Mouse (Mus musculus): ENCODE data around the gene Cdhr3. TPM values are rescaled to one million over a fixed set of nuclear protein-coding genes. Genes with fewer than 3 reads are reported as not detected.
A peak's percentile ranks its signal among the peaks of the same experiment; 100 is the strongest.
"Not testable (repeated sequence)": the region's sequence is repeated elsewhere in the genome, so short reads cannot be mapped to it uniquely, and the experiment has no call there.

Cdhr3 gene
- total RNA-seq, 2 experiments from 2014 or later: 0.94 to 1.4 TPM

DNA sequence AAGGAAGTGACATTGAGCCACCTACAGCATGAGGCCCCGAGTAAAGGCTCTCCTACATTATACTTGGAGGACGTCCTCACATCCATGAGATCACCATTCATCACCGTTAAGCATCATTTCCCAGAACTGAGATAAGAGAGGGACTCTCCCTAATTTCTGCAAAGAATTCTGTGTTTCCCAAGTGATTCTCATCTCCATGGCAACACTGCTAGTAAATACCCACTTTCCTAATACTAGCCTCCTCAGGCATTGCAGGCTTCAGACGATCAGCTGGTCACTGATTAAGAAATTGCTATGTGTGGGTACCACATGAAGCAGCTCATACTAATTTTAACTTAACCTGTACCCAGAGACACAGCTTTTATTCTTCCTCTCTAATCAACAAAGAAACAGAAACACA, 92.3 kb downstream of the Cdhr3 start:
- DNase-seq: no peak

DNA sequence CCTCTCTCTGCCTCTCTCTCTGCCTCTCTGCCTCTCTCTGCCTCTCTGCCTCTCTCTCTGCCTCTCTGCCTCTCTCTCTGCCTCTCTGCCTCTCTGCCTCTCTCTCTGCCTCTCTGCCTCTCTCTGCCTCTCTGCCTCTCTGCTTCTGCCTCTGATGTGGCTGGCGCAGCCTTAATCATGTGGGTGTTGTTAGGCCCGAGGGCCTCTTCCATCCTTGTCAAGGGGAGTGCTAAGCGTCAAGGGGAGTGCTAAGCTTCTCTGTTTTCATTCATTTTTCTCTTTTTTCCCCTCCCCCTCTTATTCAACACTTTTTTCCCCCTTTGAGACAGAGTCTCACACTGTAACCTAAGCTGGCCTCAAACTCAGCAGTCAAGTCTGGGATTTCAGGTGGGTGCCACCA, 92.9 kb downstream of the Cdhr3 start:
- DNase-seq: not testable (repeated sequence)

DNA sequence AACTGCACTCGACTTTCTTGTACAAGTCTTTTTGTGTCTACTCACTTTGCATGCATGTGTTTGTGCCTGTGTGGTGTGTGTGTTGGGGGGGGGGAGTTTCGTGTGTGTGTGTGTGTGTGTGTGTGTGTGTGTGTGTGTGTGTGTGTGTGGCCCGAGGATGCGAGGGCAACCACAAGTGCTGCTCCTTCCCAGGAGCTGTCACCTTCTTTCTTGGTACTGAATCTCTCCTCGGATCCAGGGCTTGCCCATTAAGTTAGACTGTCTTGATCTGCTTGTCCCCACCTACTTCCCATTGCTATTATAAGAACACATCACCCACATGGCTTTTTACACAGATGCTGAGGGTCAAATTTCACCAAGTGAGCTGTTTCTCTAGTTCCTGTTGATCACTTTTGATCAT, 93.9 kb downstream of the Cdhr3 start:
- DNase-seq: no peak

DNA sequence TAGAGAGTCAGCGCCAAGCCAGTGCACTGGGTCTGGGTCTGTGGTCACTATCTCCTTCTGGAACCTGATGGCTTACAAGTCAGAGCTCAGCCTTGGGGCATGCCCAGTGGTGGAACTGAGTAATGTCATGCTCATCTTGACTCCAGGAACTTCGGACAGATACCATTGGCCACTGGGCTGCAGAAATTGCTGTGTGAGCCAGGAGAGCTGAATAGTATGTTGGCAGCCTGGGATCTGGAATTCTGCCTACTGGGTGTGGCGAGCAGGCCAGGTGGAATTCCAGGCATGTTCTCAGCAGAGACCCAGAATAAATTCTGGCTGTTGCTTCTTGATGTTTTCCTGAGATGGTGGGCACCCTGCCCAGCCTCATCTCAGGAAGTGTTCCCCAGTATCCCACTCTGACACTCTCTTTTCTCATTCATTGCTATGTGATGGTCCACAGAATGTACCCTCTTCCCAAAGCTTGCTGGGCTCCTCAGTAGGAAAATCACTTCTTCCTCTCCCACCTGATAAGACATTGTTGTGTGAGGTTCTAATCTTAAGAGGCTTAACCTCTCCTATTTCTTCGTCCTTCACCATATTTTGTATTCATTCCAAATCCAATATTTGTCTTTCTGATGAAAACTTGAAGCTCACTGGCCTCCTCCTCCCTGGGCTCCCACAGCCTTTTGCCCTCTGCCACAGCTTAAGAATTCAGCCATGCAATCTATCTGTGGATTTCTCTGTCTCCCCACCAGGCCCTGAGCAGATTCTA, 97.4 kb downstream of the Cdhr3 start:
- DNase-seq: no peak

DNA sequence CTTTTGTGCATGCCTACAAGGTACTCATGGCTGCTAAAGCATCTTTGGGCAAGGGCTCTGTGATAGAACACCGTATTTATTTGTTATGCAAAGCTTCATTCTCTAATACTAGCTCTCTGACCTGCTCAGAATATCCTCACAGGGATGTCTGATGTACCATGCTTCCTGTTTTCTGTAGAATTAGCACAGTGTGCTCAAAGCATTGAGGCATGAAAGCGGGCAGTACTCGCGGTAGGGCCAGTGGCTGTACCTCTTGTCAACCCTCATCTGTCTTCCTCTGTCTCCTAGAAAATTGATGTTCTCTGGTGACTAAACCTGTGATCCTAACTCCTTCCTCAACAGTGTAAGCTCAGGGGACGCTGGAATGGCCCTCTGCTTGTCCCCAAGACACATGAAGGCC, 98.6 kb downstream of the Cdhr3 start:
- no peak for DNase-seq

DNA sequence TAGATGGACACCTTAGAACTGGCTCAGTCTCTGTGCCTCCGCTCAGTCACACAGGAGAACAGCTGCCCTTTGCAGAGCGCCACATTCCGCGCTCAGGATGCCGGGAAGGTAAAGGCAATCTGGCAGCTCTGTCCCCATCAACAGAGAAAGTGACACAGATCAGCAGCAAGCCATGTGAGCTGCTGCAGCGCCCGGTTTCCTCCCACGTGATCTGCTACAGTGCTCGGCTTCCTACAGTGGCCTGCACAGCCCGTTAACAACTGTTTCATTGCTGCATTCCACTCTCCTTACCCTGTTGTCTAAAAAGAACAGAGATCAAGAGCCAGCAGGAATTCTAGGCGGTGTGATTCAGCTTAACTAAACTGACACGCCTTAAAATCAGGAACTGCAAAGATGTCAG, 102.9 kb downstream of the Cdhr3 start:
- peak in 1 of 2 experiments; percentile 28 for DNase-seq

DNA sequence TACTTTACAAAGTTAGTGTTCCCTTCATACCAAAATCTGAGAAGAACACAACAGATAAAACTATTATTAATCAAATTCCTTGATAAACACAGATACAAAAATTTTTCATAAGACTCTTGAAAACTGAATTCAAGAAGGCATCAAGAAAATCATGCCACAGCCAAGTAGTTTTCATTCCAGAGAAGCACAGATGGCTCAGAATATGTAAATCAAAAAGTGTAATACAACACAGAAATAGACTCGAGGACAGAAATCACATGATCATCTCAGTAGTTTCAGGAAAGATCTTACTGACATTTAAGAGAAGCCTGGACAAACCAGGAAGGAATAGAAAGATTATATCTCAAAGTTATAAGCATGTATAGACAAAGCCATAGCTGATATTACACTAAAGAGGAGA, 106.4 kb downstream of the Cdhr3 start:
- no peak for DNase-seq

Small RNAs within 50 kb of the gene (microRNA-seq; reads per million reads assigned to microRNA genes)
- gene Gm22904: 0 reads per million in 2 experiments

Other genes starting within 250 kb of the Cdhr3 start
- gene Sypl, start 139.0 kb downstream of the Cdhr3 start, total RNA-seq (2021): 10 to 100 TPM; 42.3 to 43.2 TPM
- 10 to 100 TPM; 56.3 to 64.5 TPM for gene Atxn7l1, start 54.8 kb upstream of the Cdhr3 start, total RNA-seq (2021)

Measured in layer of hippocampus, postnatal 36 days (tissue).